Mouse (Mus musculus): ENCODE data around the gene Tuba4a. TPM values are rescaled to one million over a fixed set of nuclear protein-coding genes. Genes with fewer than 3 reads are reported as not detected.

The Tuba4a gene
- polyA plus RNA-seq, 1 experiment from 2014 or later = 43.3 TPM

DNA sequence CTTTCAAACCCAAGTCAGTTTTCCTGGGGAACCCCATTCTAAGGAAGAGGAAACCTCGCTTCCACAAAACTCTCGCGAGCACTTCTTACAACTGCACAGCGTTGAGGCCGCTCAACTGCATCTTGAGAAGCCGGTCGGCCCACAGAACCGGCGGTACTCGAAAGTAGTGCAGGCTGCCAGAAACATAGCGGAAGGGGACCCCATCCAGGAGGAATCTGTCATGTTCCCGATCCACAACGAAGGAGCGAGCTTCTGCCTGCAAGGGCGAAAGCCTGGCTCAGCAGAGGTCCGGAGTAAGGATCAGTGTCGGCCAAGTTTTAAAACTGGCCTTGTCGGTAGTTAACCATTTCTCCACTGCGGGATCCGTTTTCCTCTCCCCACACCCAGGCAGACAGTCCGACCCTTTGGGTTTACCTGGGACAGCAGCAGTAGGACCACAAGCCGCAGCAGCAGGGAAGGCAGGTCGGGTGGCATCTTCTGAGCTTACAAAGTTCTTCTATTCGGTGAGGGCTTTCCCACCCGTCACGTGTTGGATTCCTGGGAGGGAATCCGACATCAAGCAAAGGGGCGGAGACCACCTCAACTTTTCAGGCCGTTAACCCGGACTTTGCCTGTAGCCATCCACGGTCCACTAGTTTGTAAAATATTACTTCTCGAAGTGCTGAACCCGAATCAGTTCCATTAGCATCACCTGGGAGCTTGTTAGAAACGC, 10.5 kb downstream of the Tuba4a start:
- Histone ChIP-seq H3K9me3 (no peaks in the 10 kb centered on the region), H3K4me2 (peak overlapping the region; percentile 99), H3K9ac (peak overlapping the region; percentile 73), H3K27me3 (replicated peaks) (peaks cover 16% of the 10 kb centered on the region), H3K4me3 (peak overlapping the region; percentile 92), H3K27ac (replicated peaks) (no peak overlapping the region), H3K4me1 (peaks cover 47% of the 10 kb centered on the region), H3K36me3 (peaks cover 25% of the 10 kb centered on the region)
- WGBS = 13% methylated on average over 34 of the region's 34 CpGs
- no peak for ATAC-seq (ENCODE audit: extremely low read depth, insufficient number of reproducible peaks, low FRiP score, low TSS enrichment)

DNA sequence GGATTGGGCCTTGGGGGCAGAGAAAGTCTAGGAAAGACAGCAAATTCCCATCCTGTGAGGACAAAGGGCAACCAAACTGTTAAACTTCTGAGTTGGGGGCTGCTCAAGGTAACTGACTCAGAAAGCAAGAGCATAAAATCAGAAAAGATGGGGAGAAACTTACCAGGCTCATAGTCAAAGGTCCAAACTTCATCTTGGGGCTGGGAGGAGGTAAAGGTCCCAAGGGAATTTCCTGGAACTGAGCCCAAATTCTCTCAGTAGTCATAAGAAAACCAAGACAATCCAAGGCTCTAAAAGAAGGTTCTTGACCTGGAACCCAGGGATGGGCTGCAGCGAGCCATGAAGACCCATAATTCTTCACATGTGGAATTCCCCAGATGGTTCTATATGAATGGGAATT, 18.4 kb downstream of the Tuba4a start:
- no peak for ATAC-seq (ENCODE audit: extremely low read depth, insufficient number of reproducible peaks, low FRiP score, low TSS enrichment)
- WGBS = 62% methylated on average over 1 of the region's 1 CpGs
- H3K36me3 ChIP-seq = peaks cover 44% of the 10 kb centered on the region
- no peaks in the 10 kb centered on the region for H3K9me3 ChIP-seq
- H3K27me3 ChIP-seq (replicated peaks) = no peaks in the 10 kb centered on the region
- H3K4me2 ChIP-seq = no peak overlapping the region
- H3K4me3 ChIP-seq = no peak overlapping the region
- no peaks in the 10 kb centered on the region for H3K4me1 ChIP-seq
- H3K27ac ChIP-seq (replicated peaks) = no peak overlapping the region
- no peak overlapping the region for H3K9ac ChIP-seq

DNA sequence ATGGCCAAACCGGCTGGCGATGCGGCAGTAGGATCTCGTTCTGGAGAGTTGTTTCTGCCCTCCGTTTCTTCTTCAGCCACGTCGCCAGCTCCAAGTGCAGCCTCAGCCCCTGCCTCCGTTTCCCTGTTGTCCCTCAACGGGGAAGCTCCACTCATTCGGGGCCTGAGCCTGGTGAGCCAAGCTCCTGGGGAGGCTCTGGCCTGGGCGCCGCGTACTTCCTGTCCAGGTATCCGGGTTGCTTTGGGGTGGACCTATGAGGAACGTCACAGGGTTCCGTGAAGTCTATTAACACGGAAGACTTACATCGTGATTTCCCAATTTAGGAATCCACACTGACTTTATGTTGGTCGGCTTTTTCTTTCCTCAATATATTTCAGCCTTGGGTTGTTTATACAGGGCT, 27.2 kb downstream of the Tuba4a start:
- peak overlapping the region; percentile 96 for H3K27ac ChIP-seq (replicated peaks)
- H3K36me3 ChIP-seq = peaks cover 52% of the 10 kb centered on the region
- peak overlapping the region; percentile 85 for H3K4me2 ChIP-seq
- H3K9ac ChIP-seq = peak overlapping the region; percentile 92
- H3K27me3 ChIP-seq (replicated peaks) = no peaks in the 10 kb centered on the region
- peak overlapping the region; percentile 70 for H3K4me3 ChIP-seq
- ATAC-seq (ENCODE audit: extremely low read depth, insufficient number of reproducible peaks, low FRiP score, low TSS enrichment) = no peak; the same call in 1 of the 2 replicates
- under 1% methylated on average over 19 of the region's 19 CpGs for WGBS
- peaks cover 27% of the 10 kb centered on the region for H3K4me1 ChIP-seq
- no peaks in the 10 kb centered on the region for H3K9me3 ChIP-seq

DNA sequence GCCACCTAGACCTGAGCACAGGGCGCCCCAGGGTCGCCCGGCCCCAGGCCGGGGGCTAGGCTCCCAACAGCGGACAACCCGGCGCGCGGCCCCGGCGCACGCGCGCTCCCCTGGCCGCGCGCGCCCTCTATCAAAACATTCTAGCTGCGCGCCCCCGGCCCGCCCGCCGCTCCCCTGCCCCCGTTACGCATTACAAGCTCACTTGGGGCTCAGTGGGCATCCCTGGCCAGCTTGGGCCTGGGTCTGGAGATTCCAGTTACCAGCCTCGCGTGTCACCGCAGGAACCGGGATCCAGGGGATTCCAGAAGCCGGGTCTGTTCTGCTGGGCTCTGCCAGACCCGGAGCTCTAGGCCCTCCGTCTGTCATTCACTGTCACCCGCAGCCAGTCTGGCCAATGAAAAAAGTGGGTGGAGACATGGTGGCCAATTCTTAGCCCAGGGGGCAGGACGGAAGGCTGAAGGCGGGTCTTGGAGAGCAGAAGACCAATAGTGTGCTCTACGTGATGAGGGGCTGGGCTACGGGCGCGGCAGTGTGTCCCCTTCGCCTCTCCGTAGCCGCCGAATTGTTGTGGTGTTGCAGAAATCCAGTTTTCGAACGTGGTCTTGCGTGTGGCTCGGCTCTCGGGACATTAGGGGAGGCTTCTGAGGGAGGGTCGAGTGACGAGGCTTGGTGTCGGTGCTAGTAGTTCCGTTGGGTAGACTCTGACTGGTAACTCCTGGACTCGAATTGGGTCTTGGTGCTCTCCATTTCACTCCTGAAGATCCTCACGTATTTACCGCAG, 27.9 kb downstream of the Tuba4a start, which contains the start of the genes Ankzf1 and Atg9a:
TSS of gene Ankzf1 (plus strand) at position 530 of the 781 bp plus-strand sequence.
TSS of gene Atg9a (minus strand) at position 575 of the 781 bp plus-strand sequence.
- under 1% methylated on average over 55 of the region's 56 CpGs for WGBS
- Histone ChIP-seq H3K4me1 (peaks cover 27% of the 10 kb centered on the region), H3K4me2 (peak within 1 kb of the TSS; percentile 94), H3K36me3 (peaks cover 52% of the 10 kb centered on the region), H3K9me3 (no peaks in the 10 kb centered on the region), H3K9ac (peak within 1 kb of the TSS; percentile 94), H3K27ac (replicated peaks) (peak within 1 kb of the TSS; percentile 96), H3K27me3 (replicated peaks) (no peaks in the 10 kb centered on the region), H3K4me3 (peak within 1 kb of the TSS; percentile 70)
- peak; percentile 98 for ATAC-seq (ENCODE audit: extremely low read depth, insufficient number of reproducible peaks, low FRiP score, low TSS enrichment)

DNA sequence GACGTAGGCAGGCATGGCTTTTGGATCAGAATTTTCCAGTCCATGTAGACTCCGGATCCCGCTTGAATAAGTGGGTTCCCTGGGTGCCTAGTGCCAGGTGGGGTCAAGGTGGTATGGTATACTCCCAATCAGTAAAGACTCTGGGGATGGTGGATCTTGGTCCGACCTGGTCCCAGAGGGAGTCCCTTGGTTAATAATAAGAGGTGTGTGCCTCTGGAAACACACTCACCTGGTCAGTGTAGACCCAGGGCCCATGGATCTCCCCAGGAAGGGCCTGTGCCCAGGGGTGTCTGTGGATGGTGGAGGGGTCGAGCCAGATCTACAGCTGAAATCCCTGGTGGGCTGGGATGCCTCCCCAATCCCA, 28.4 kb downstream of the Tuba4a start:
- Histone ChIP-seq H3K27ac (replicated peaks) (peak overlapping the region; percentile 75), H3K36me3 (peaks cover 52% of the 10 kb centered on the region), H3K9ac (peak overlapping the region; percentile 94), H3K27me3 (replicated peaks) (no peaks in the 10 kb centered on the region), H3K4me1 (peaks cover 27% of the 10 kb centered on the region), H3K9me3 (no peaks in the 10 kb centered on the region), H3K4me3 (peak overlapping the region; percentile 70), H3K4me2 (peak overlapping the region; percentile 94)
- WGBS = 41% methylated on average over 5 of the region's 5 CpGs
- ATAC-seq (ENCODE audit: extremely low read depth, insufficient number of reproducible peaks, low FRiP score, low TSS enrichment) = peak; percentile 9; the same call in 1 of the 2 replicates

DNA sequence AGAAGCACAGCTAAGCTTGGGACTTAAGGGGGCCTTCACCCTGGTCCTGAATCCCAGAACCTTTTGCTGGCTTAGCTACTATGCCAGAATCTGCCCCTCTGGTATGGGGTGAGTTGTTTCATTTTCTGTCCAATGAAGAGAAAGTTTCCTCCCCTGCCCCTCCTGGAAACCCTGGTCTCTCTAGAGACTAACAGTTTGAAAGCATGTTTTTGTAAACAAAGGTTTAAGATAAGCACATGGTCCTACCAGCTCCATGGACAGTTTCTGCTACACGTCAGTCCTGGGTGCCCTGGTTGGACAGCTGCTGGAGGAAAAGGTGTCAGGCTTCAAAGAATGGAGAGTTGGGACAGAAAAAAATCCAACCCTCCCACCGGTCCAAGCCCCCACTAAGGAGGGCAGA, 29.1 kb downstream of the Tuba4a start:
- Histone ChIP-seq H3K27ac (replicated peaks) (0 out of 2 replicates have a peak overlapping the region, but pooled peaks have one; percentile 75), H3K4me1 (peaks cover 27% of the 10 kb centered on the region), H3K4me3 (peak overlapping the region; percentile 70), H3K9me3 (no peaks in the 10 kb centered on the region), H3K4me2 (peak overlapping the region; percentile 94), H3K36me3 (peaks cover 52% of the 10 kb centered on the region), H3K27me3 (replicated peaks) (no peaks in the 10 kb centered on the region), H3K9ac (peak overlapping the region; percentile 94; the same call in 1 of the 2 replicates)
- no peak for ATAC-seq (ENCODE audit: extremely low read depth, insufficient number of reproducible peaks, low FRiP score, low TSS enrichment)
- 33% methylated on average over 2 of the region's 2 CpGs for WGBS

DNA sequence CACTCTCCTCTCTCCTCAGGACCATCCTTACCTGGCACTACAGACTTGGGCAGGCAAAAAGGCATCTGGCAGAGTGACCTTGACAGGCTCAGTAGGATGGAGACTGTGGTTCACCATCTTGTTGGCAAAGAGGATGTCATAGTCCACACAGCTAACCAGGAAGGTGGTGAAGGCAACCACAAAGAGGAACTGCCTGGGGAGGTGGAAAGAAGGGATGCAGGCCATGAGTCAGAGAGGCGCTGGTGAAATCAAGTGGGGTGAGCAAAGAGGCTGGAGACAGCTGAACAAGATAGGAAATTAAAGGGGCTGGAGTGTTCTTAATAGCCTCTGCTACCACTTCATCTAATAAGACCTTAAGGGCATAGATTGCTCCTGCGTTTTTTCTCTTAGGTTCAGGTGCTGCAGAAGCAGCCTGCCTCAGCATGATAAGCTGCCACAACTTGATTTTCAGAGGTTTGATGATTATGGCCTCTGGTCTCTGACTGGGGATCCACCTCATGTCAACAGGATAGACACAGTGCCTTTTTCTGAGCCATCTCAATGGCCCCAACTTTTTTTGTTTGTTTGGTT, 31.7 kb downstream of the Tuba4a start:
- H3K36me3 ChIP-seq = peaks cover 67% of the 10 kb centered on the region
- no peak overlapping the region for H3K4me2 ChIP-seq
- H3K4me3 ChIP-seq = no peak overlapping the region
- no peaks in the 10 kb centered on the region for H3K27me3 ChIP-seq (replicated peaks)
- peaks cover 18% of the 10 kb centered on the region for H3K4me1 ChIP-seq
- no peaks in the 10 kb centered on the region for H3K9me3 ChIP-seq
- WGBS = 76% methylated on average over 2 of the region's 2 CpGs
- no peak for ATAC-seq (ENCODE audit: extremely low read depth, insufficient number of reproducible peaks, low FRiP score, low TSS enrichment)
- no peak overlapping the region for H3K27ac ChIP-seq (replicated peaks)
- H3K9ac ChIP-seq = no peak overlapping the region

DNA sequence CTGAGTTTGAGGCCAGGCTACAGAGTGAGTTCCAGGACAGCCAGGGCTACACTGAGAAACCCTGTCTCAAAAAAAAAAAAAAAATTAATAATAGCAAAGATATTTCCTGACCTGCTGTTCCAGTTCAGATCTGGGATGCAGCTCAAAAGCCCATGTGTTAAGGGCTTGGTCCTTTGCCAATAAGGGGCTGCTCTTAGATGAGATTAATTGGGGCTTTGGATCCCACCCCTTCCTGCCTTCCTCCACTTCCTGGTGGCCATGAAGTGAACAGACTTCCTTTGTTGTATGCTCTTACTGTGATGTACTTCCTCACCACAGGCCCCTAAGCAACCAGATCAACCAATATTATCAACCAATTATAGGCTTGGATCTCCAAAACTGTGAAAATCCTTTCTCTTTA, 32.5 kb downstream of the Tuba4a start:
- H3K27ac ChIP-seq (replicated peaks) = no peak overlapping the region
- no peak overlapping the region for H3K4me3 ChIP-seq
- H3K9ac ChIP-seq = no peak overlapping the region
- H3K27me3 ChIP-seq (replicated peaks) = no peaks in the 10 kb centered on the region
- ATAC-seq (ENCODE audit: extremely low read depth, insufficient number of reproducible peaks, low FRiP score, low TSS enrichment) = no peak
- no peaks in the 10 kb centered on the region for H3K9me3 ChIP-seq
- peaks cover 75% of the 10 kb centered on the region for H3K36me3 ChIP-seq
- H3K4me1 ChIP-seq = peaks cover 15% of the 10 kb centered on the region
- no peak overlapping the region for H3K4me2 ChIP-seq

DNA sequence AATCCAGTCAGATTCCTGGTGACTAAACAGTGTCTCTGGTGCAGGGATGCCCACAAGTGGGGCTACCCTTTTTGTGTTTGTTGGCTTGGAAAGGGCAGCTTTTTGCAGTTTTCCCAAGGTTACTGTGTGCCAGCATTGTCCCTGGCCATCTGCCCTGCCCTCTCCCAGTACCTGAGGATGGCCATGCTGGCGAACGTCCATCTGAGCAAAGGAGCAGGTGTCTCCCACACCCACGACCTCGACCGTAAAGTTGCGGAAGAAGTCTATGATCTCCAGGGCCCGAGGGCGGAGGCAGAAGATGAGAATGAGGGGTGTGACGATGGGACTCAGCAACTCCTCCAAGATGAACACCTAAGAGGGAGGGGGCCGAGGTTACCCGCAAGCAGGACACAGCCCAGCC, 34.2 kb downstream of the Tuba4a start:
- no peak overlapping the region for H3K4me2 ChIP-seq
- no peaks in the 10 kb centered on the region for H3K9me3 ChIP-seq
- no peak overlapping the region for H3K9ac ChIP-seq
- H3K4me1 ChIP-seq = peaks cover 12% of the 10 kb centered on the region
- no peaks in the 10 kb centered on the region for H3K27me3 ChIP-seq (replicated peaks)
- H3K36me3 ChIP-seq = peaks cover 88% of the 10 kb centered on the region
- no peak overlapping the region for H3K27ac ChIP-seq (replicated peaks)
- H3K4me3 ChIP-seq = no peak overlapping the region
- 93% methylated on average over 11 of the region's 11 CpGs for WGBS
- ATAC-seq (ENCODE audit: extremely low read depth, insufficient number of reproducible peaks, low FRiP score, low TSS enrichment) = no peak

DNA sequence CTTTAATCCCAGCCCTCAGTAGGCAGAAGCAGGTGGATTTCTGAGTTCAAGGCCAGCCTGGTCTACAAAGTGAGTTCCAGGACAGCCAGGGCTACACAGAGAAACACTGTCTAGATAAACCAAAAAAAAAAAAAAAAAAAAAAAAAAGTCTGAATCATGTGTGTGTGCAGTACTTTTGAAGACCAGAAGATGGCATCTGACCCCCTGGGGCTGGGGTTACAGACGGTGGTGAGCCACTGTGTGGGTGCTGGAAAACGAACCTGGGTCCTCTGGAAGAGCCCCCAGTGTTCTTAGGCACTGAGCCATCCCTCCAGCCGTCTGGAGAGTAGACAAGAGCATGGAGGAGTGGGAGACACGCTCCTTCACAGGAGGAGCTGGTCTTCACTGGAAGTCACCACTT, 37.5 kb downstream of the Tuba4a start:
- Histone ChIP-seq H3K27me3 (replicated peaks) (no peaks in the 10 kb centered on the region), H3K4me1 (peaks cover 21% of the 10 kb centered on the region), H3K36me3 (peaks cover 70% of the 10 kb centered on the region), H3K9ac (no peak overlapping the region), H3K4me2 (no peak overlapping the region), H3K4me3 (no peak overlapping the region), H3K27ac (replicated peaks) (no peak overlapping the region), H3K9me3 (no peaks in the 10 kb centered on the region)
- ATAC-seq (ENCODE audit: extremely low read depth, insufficient number of reproducible peaks, low FRiP score, low TSS enrichment) = no peak
- 73% methylated on average over 4 of the region's 4 CpGs for WGBS

DNA sequence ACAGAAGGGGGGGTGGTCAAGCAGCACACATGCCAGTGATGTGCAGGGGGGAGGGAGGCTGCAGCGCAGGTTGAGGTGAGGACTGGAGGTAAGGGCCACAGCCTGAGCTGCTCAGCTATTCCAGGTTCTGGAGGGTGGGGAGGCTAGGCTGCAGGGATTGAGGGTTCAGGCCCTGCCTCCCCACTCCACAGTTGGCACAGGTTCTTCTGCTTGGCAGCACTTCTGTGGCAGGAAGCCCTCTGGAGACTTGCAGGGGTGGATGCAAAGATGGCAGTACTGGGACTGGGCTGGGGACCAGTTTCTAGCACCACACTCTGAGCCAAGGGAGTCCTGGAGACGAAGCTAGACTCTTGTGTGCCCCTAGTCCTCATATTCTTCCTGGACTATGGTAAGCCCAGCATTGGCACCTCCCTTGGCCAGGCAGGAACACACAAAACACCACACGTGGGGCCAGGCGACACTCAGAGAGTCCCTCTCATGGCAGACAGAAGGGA, 38.2 kb downstream of the Tuba4a start:
- no peak overlapping the region for H3K27ac ChIP-seq (replicated peaks)
- ATAC-seq (ENCODE audit: extremely low read depth, insufficient number of reproducible peaks, low FRiP score, low TSS enrichment) = no peak
- H3K27me3 ChIP-seq (replicated peaks) = no peaks in the 10 kb centered on the region
- H3K4me1 ChIP-seq = peaks cover 21% of the 10 kb centered on the region
- H3K9me3 ChIP-seq = no peaks in the 10 kb centered on the region
- no peak overlapping the region for H3K4me3 ChIP-seq
- H3K9ac ChIP-seq = no peak overlapping the region
- peaks cover 70% of the 10 kb centered on the region for H3K36me3 ChIP-seq
- 87% methylated on average over 4 of the region's 4 CpGs for WGBS
- H3K4me2 ChIP-seq = no peak overlapping the region
